Mouse (Mus musculus) liver, adult 2 months (tissue): ENCODE data around the gene Atxn7l3. TPM values are rescaled to one million over a fixed set of nuclear protein-coding genes. Genes with fewer than 3 reads are reported as not detected.

Experiments used
- DNase-seq: peaks from one replicate; pipeline ENCODE4 v3.0.0-alpha.2; 2011; ENCODE audit warnings: low read depth, low spot score; ENCODE audit errors: extremely low read depth
- H3K27ac ChIP-seq: fragments of 200-500 bp; replicated peaks from 2 replicates; pipeline ENCODE4 v1.5.1; 2012; ENCODE audit warnings: low read depth, mild to moderate bottlenecking, control low read depth, inconsistent platforms, low read length; ENCODE audit not compliant: insufficient read depth
- H3K27me3 ChIP-seq: fragments of 200-500 bp; 2 replicates; pipeline ENCODE4 v1.6.1; 2012; ENCODE audit warnings: mild to moderate bottlenecking, moderate library complexity, low read length, inconsistent platforms; ENCODE audit not compliant: control insufficient read depth, insufficient read depth
- H3K36me3 ChIP-seq: fragments of 200-500 bp; 2 replicates; pipeline ENCODE4 v1.6.1; 2012; ENCODE audit warnings: low read length, inconsistent platforms; ENCODE audit not compliant: control insufficient read depth, insufficient read depth
- H3K4me1 ChIP-seq: fragments of 200-500 bp; 2 replicates; pipeline ENCODE4 v1.6.1; 2011; ENCODE audit warnings: low read length; ENCODE audit not compliant: control insufficient read depth, insufficient read depth
- H3K4me3 ChIP-seq: fragments of 200-500 bp; 2 replicates; pipeline ENCODE4 v1.5.1; 2011; ENCODE audit warnings: low read depth, mild to moderate bottlenecking, control low read depth, low read length, moderate library complexity; ENCODE audit not compliant: insufficient read depth
- H3K79me2 ChIP-seq: fragments of 200-500 bp; 2 replicates; pipeline ENCODE4 v1.6.1; 2012; ENCODE audit warnings: inconsistent platforms, mild to moderate bottlenecking, low read length, moderate library complexity; ENCODE audit not compliant: control insufficient read depth, insufficient read depth
- H3K9ac ChIP-seq: fragments of 200-500 bp; 2 replicates; pipeline ENCODE4 v1.6.1; 2012; ENCODE audit warnings: low read depth, mild to moderate bottlenecking, control low read depth, inconsistent platforms, low read length
- CTCF ChIP-seq: fragments of 200-500 bp; IDR thresholded peaks from 2 replicates; pipeline ENCODE4 v1.5.1; 2011; ENCODE audit warnings: low read depth, low read length, control low read depth
- POLR2A ChIP-seq: fragments of 200-500 bp; IDR thresholded peaks from 2 replicates; pipeline ENCODE4 v1.6.1; 2011; ENCODE audit warnings: low read length, control low read depth; ENCODE audit not compliant: insufficient read depth; ENCODE audit errors: extremely low read depth
- WGBS: fragments of 180-500 bp; shearing (Covaris S2); methylation state at CpG from one replicate; pipeline ENCODE4 v1.1.7; 2018; 5-methylcytosine and 5-hydroxymethylcytosine counted together
- polyA plus RNA-seq: library from polyadenylated mRNA; depleted of rRNA; stranded (reverse); fragments of >200 nt; gene quantifications from 2 replicates; pipeline ENCODE4 v1.2.3, GENCODE M21; 2012
- total RNA-seq: library from RNA; depleted of rRNA; stranded (reverse); fragments of >200 nt; gene quantifications from 2 replicates; pipeline ENCODE4 v1.2.3, GENCODE M21; 2014

Atxn7l3 gene
- total and polyA plus RNA-seq, 2 experiments = 7.1 to 20.6 TPM

DNA sequence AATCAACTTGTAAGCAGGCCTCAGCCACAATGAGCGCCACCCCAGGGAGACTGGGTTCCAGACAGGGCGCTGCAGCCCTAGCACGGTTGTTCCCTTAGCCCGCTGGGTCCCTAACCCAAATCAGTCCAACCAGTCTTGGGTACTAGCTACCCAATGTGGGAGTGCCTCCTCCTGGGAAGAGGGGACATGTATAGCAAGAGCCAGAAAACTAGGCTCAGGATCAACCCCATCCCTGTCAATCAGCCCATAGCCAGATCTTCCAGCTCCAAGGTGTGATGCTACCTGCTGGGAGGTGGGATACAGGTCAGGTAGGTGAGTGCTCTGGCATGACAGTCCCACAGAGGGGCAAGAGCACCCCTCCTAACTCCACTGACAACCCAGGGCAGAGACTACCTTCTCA, 6.3 kb downstream of the Atxn7l3 start:
- H3K4me1 ChIP-seq = peaks cover 7% of the 10 kb centered on the region

DNA sequence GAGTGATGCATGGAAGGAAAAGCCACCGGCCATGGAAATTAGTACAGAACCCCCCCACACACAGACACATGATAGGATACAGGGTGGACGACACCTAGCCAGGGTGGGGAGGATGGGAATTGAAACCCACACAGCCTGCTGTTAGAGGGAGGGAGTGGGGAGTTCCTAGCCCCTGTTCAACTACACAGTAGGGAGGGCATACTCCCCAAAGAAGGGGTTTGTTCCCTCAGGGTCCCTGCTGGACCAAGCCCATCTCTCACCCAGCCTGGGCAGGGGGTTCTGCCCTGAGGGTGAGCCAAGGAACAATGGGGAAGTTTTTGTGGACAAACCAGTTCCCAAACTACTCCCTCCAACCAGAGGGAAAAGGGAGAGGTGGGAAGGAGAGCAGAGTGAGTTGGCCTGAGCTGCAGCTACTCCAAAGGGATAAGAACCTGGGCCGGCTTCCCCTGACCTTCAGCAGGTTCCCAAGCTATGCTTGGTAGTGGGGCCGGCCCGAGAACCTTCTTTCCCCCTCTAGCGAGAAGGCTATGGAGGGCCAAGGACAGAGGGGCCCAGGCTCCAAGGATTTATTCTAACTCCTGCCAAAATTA, 6.8 kb downstream of the Atxn7l3 start:
- H3K36me3 ChIP-seq = peaks cover 12% of the 10 kb centered on the region
- WGBS = 81% methylated on average over 6 of the region's 6 CpGs
- H3K79me2 ChIP-seq = peaks cover 4% of the 10 kb centered on the region; the same call in 1 of the 2 replicates
- no peaks in the 10 kb centered on the region for H3K27me3 ChIP-seq
- H3K4me1 ChIP-seq = peaks cover 3% of the 10 kb centered on the region; the same call in 1 of the 2 replicates
- H3K4me3 ChIP-seq = no peak overlapping the region
- no peak overlapping the region for H3K9ac ChIP-seq
- no peak for DNase-seq
- H3K27ac ChIP-seq = no peak overlapping the region
- no peak for TF ChIP-seq POLR2A
- no peak for TF ChIP-seq CTCF

More for the DNA sequence above, 6.3 kb downstream of the Atxn7l3 start:
- no peak for TF ChIP-seq POLR2A
- no peak for TF ChIP-seq CTCF
- H3K4me3 ChIP-seq = no peak overlapping the region
- H3K27me3 ChIP-seq = no peaks in the 10 kb centered on the region
- WGBS = 85% methylated on average over 4 of the region's 4 CpGs
- H3K9ac ChIP-seq = no peak overlapping the region
- DNase-seq = no peak
- no peak overlapping the region for H3K27ac ChIP-seq
- H3K36me3 ChIP-seq = peaks cover 12% of the 10 kb centered on the region
- peaks cover 7% of the 10 kb centered on the region; the same call in 1 of the 2 replicates for H3K79me2 ChIP-seq

DNA sequence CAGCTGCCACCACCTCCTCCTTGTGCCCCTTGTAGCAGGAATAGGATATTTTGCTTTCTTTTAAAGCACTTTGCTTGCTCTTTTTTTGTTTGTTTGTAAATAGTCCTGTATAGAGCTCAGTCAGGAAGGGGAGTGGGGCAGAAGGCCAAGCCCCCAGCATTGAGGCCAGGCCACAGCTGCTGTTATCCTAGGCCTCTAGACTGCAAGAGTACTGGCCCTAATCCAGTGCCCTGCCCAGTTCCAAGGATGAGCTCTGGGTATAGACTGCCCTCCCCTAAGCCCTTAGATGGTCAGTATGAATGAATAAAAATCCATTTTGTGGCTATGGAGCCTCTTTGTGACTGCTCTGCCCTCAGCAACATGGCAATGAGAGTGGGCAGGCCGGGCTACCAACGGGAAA, 7.5 kb downstream of the Atxn7l3 start:
- TF ChIP-seq CTCF (no peak), POLR2A (no peak)
- peaks cover 12% of the 10 kb centered on the region for H3K36me3 ChIP-seq
- WGBS = 84% methylated on average over 2 of the region's 2 CpGs
- no peaks in the 10 kb centered on the region; the same call in 1 of the 2 replicates for H3K79me2 ChIP-seq
- no peak for DNase-seq
- no peak overlapping the region for H3K9ac ChIP-seq
- H3K27me3 ChIP-seq = no peaks in the 10 kb centered on the region
- H3K4me3 ChIP-seq = no peak overlapping the region
- no peak overlapping the region for H3K27ac ChIP-seq
- H3K4me1 ChIP-seq = peaks cover 3% of the 10 kb centered on the region; the same call in 1 of the 2 replicates

DNA sequence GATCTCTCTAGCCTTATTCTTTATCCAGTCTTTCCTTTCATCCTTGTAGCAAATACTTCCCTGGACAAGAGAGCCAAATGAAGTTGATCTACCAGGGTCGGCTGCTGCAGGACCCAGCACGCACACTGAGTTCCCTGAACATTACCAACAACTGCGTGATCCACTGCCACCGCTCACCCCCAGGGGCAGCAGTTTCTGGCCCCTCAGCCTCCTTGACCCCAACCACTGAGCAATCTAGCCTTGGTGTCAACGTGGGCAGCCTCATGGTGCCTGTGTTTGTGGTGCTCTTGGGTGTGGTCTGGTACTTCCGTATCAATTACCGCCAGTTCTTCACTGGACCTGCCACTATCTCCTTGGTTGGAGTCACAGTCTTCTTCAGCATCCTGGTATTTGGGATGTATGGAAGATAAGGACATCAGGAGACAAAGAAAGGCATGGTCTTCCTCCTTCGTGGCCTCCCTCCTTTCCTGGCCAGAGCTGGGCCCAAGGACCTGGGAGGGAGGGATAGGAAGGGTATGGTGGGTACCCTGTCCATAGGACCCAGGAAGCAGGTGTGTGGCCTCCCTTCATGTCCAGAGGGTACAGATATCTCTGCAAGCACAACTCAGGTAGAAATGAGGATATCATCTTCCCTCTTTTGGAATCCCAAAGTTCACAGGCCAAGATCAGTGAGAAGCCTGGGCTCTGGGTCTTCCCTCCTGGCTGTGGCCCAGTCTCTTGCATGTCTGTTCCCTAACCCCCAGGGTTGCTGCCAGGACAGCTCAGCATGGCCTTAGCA, 8.2 kb downstream of the Atxn7l3 start:
- H3K27me3 ChIP-seq = no peaks in the 10 kb centered on the region
- H3K36me3 ChIP-seq = peaks cover 10% of the 10 kb centered on the region
- TF ChIP-seq CTCF (no peak), POLR2A (no peak)
- H3K4me3 ChIP-seq = no peak overlapping the region
- peaks cover 3% of the 10 kb centered on the region; the same call in 1 of the 2 replicates for H3K4me1 ChIP-seq
- H3K9ac ChIP-seq = no peak overlapping the region
- no peak for DNase-seq
- 84% methylated on average over 8 of the region's 8 CpGs for WGBS
- no peaks in the 10 kb centered on the region; the same call in 1 of the 2 replicates for H3K79me2 ChIP-seq
- H3K27ac ChIP-seq = no peak overlapping the region

DNA sequence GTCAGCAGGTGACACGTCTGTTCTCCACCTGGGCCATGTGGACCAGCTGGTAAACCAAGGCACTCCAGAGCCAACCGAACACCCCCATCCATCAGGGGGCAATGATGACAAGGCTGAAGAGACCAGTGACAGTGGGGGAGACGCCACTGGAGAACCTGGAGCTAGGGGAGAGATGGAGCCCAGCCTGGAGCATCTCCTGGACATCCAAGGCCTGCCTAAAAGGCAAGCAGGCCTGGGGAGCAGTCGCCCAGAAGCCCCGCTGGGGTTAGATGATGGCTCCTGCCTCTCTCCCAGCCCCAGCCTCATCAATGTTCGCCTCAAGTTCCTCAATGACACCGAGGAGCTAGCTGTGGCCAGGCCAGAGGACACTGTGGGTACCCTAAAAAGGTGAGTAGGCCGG, 8.9 kb downstream of the Atxn7l3 start:
- H3K4me1 ChIP-seq = peaks cover 3% of the 10 kb centered on the region; the same call in 1 of the 2 replicates

More for the DNA sequence above, 8.9 kb downstream of the Atxn7l3 start:
- H3K36me3 ChIP-seq = peaks cover 10% of the 10 kb centered on the region
- H3K27ac ChIP-seq = no peak overlapping the region
- no peak for DNase-seq
- no peak for TF ChIP-seq POLR2A
- no peak for TF ChIP-seq CTCF
- H3K79me2 ChIP-seq = no peaks in the 10 kb centered on the region; the same call in 1 of the 2 replicates
- H3K27me3 ChIP-seq = no peaks in the 10 kb centered on the region
- no peak overlapping the region for H3K9ac ChIP-seq
- 95% methylated on average over 8 of the region's 8 CpGs for WGBS
- H3K4me3 ChIP-seq = no peak overlapping the region
